Mouse (Mus musculus) bone marrow macrophage, adult 2 months (primary cell): ENCODE data around the gene Prkcz. TPM values are rescaled to one million over a fixed set of nuclear protein-coding genes. Genes with fewer than 3 reads are reported as not detected.

ENCODE experiments used
- H3K27ac ChIP-seq: 2 replicates; pipeline ENCODE4 v1.5.1; 2012; ENCODE audit warnings: low read depth, low read length; ENCODE audit not compliant: insufficient read depth
- H3K4me1 ChIP-seq: 2 replicates; pipeline ENCODE4 v1.6.1; 2012; ENCODE audit warnings: low read length; ENCODE audit not compliant: control insufficient read depth, insufficient read depth
- H3K4me3 ChIP-seq: 2 replicates; pipeline ENCODE4 v1.5.1; 2012; ENCODE audit warnings: mild to moderate bottlenecking, low read length, moderate library complexity; ENCODE audit not compliant: insufficient read depth
- CTCF ChIP-seq: IDR thresholded peaks from 2 replicates; pipeline ENCODE4 v1.5.1; 2012; ENCODE audit warnings: low read depth, mild to moderate bottlenecking, low read length, moderate library complexity
- POLR2A ChIP-seq: IDR thresholded peaks from 2 replicates; pipeline ENCODE4 v1.6.1; 2012; ENCODE audit warnings: mild to moderate bottlenecking, low read depth, low read length, borderline replicate concordance
- polyA plus RNA-seq: library from polyadenylated mRNA; stranded (reverse); fragments of >200 nt; gene quantifications from 2 replicates; pipeline ENCODE4 v1.2.4, GENCODE M21; 2012; ENCODE audit not compliant: missing spikeins, insufficient read depth, insufficient read length

Prkcz gene
- polyA plus RNA-seq, 1 experiment = not detected

GRCm38 (mm10) chr4:155298826-155299225 lies 62.3 kb downstream of the Prkcz start:
- H3K4me3 ChIP-seq = no peak overlapping the region
- H3K4me1 ChIP-seq = no peaks in the 10 kb centered on the region
- TF ChIP-seq CTCF = no peak
- TF ChIP-seq POLR2A = no peak
- H3K27ac ChIP-seq = no peak overlapping the region

- Histone ChIP-seq H3K27ac (no peak overlapping the region), H3K4me1 (no peaks in the 10 kb centered on the region), H3K4me3 (no peak overlapping the region)
- TF ChIP-seq CTCF (no peak), POLR2A (no peak)
These were observed 64.1 kb downstream of the Prkcz start for GRCm38 (mm10) chr4:155297057-155297456.

GRCm38 (mm10) chr4:155295996-155296395 lies 65.2 kb downstream of the Prkcz start:
- H3K4me3 ChIP-seq = no peak overlapping the region
- TF ChIP-seq POLR2A (no peak), CTCF (no peak)

GRCm38 (mm10) chr4:155295026-155295590 lies 66.1 kb downstream of the Prkcz start:
- Histone ChIP-seq H3K27ac (no peak overlapping the region), H3K4me1 (no peaks in the 10 kb centered on the region), H3K4me3 (no peak overlapping the region)
- no peak for TF ChIP-seq CTCF
- no peak for TF ChIP-seq POLR2A

More at GRCm38 (mm10) chr4:155295996-155296395, 65.2 kb downstream of the Prkcz start:
- no peak overlapping the region for H3K27ac ChIP-seq
- no peaks in the 10 kb centered on the region for H3K4me1 ChIP-seq

- no peak overlapping the region for H3K27ac ChIP-seq
- no peak overlapping the region for H3K4me3 ChIP-seq
- no peaks in the 10 kb centered on the region for H3K4me1 ChIP-seq
- TF ChIP-seq POLR2A (no peak), CTCF (no peak)
These were observed 66.8 kb downstream of the Prkcz start for GRCm38 (mm10) chr4:155294381-155294780.

GRCm38 (mm10) chr4:155292863-155293262 lies 68.3 kb downstream of the Prkcz start:
- H3K4me3 ChIP-seq = no peak overlapping the region
- TF ChIP-seq POLR2A (no peak), CTCF (no peak)
- no peak overlapping the region for H3K27ac ChIP-seq
- no peaks in the 10 kb centered on the region for H3K4me1 ChIP-seq

- TF ChIP-seq POLR2A = no peak
- no peak for TF ChIP-seq CTCF
- no peaks in the 10 kb centered on the region for H3K4me1 ChIP-seq
- H3K27ac ChIP-seq = no peak overlapping the region
- no peak overlapping the region for H3K4me3 ChIP-seq
These were observed 71.1 kb downstream of the Prkcz start for GRCm38 (mm10) chr4:155290045-155290444.

- H3K4me1 ChIP-seq = no peaks in the 10 kb centered on the region
- no peak overlapping the region for H3K27ac ChIP-seq
- no peak for TF ChIP-seq CTCF
- TF ChIP-seq POLR2A = no peak
- H3K4me3 ChIP-seq = no peak overlapping the region
These were observed 72.6 kb downstream of the Prkcz start for GRCm38 (mm10) chr4:155288586-155288985.

- no peaks in the 10 kb centered on the region for H3K4me1 ChIP-seq
- TF ChIP-seq POLR2A (no peak), CTCF (no peak)
- H3K4me3 ChIP-seq = no peak overlapping the region
- H3K27ac ChIP-seq = no peak overlapping the region
These were observed 73.4 kb downstream of the Prkcz start for GRCm38 (mm10) chr4:155287713-155288112.

- Histone ChIP-seq H3K4me3 (no peak overlapping the region), H3K4me1 (peaks cover 12% of the 10 kb centered on the region), H3K27ac (no peak overlapping the region)
- no peak for TF ChIP-seq CTCF
- TF ChIP-seq POLR2A = no peak
These were observed 75.1 kb downstream of the Prkcz start for GRCm38 (mm10) chr4:155286090-155286489.

GRCm38 (mm10) chr4:155284521-155285379 lies 76.4 kb downstream of the Prkcz start:
- Histone ChIP-seq H3K4me1 (peaks cover 20% of the 10 kb centered on the region), H3K4me3 (no peak overlapping the region), H3K27ac (no peak overlapping the region)
- TF ChIP-seq POLR2A (no peak), CTCF (no peak)
